Mouse (Mus musculus) ES-Bruce4 (cell line): ENCODE measurements around the gene H2afz. TPM values are rescaled to one million over a fixed set of nuclear protein-coding genes. Genes with fewer than 3 reads are reported as not detected.

Source experiments
- H3K27ac ChIP-seq: 2 replicates; pipeline ENCODE4 v1.5.1; 2012; ENCODE audit warnings: low read length, inconsistent platforms; ENCODE audit not compliant: insufficient read depth
- H3K27me3 ChIP-seq: 2 replicates; pipeline ENCODE4 v1.6.1; 2012; ENCODE audit warnings: mild to moderate bottlenecking, low read length, inconsistent platforms; ENCODE audit not compliant: control insufficient read depth, poor library complexity, insufficient read depth, severe bottlenecking
- H3K36me3 ChIP-seq: 2 replicates; pipeline ENCODE4 v1.6.1; 2012; ENCODE audit warnings: inconsistent platforms, mild to moderate bottlenecking, low read length, moderate library complexity; ENCODE audit not compliant: control insufficient read depth, poor library complexity, insufficient read depth, severe bottlenecking
- H3K4me1 ChIP-seq: one replicate; pipeline ENCODE4 v1.8.1; 2011; ENCODE audit warnings: low read length; ENCODE audit not compliant: control insufficient read depth, insufficient read depth
- H3K4me3 ChIP-seq: 2 replicates; pipeline ENCODE4 v1.5.1; 2011; ENCODE audit warnings: low read depth, mild to moderate bottlenecking, low read length
- H3K9ac ChIP-seq: 2 replicates; pipeline ENCODE4 v1.6.1; 2012; ENCODE audit warnings: low read depth, mild to moderate bottlenecking, inconsistent platforms; ENCODE audit not compliant: poor library complexity, severe bottlenecking
- H3K9me3 ChIP-seq: replicated peaks from 2 replicates; pipeline ENCODE4 v1.6.1; 2012; ENCODE audit warnings: mild to moderate bottlenecking, low read length, inconsistent platforms; ENCODE audit not compliant: control insufficient read depth, poor library complexity, insufficient read depth, severe bottlenecking
- CTCF ChIP-seq: IDR thresholded peaks from one replicate; pipeline ENCODE4 v1.8.1; 2011; ENCODE audit warnings: low read depth, low read length
- EP300 ChIP-seq: IDR thresholded peaks from 2 replicates; pipeline ENCODE4 v1.6.1; 2011; ENCODE audit warnings: low read depth, low read length; ENCODE audit not compliant: insufficient read depth
- POLR2A ChIP-seq: IDR thresholded peaks from one replicate; pipeline ENCODE4 v1.8.1; 2011; ENCODE audit warnings: low read length; ENCODE audit not compliant: insufficient read depth
- polyA plus RNA-seq: library from polyadenylated mRNA; stranded (reverse); fragments of >200 nt; gene quantifications from 2 replicates; pipeline ENCODE4 v1.2.4, GENCODE M21; 2011; ENCODE audit warnings: low read depth; ENCODE audit not compliant: missing spikeins, insufficient read depth, insufficient read length

H2afz gene
- polyA plus RNA-seq, 1 experiment, result 682 TPM

- Histone ChIP-seq H3K27me3 (no peaks in the 10 kb centered on the region), H3K4me3 (peak overlapping the region; percentile 97), H3K9ac (peak overlapping the region; percentile 99), H3K9me3 (no peaks in the 10 kb centered on the region), H3K4me1 (no peaks in the 10 kb centered on the region), H3K27ac (peak overlapping the region; percentile 91), H3K36me3 (peaks cover 15% of the 10 kb centered on the region)
- TF ChIP-seq CTCF, result peak; percentile 73
- TF ChIP-seq POLR2A, result no peak
- TF ChIP-seq EP300, result peak; percentile 47; the same call in 1 of the 2 replicates
These were observed 998 bp downstream of the H2afz start for GRCm38 (mm10) chr3:137864988-137865982.

- no peaks in the 10 kb centered on the region for H3K9me3 ChIP-seq
- H3K27ac ChIP-seq, result peak overlapping the region; percentile 94
- peak overlapping the region; percentile 95 for H3K9ac ChIP-seq
- H3K4me1 ChIP-seq, result no peaks in the 10 kb centered on the region
- TF ChIP-seq EP300, result no peak
- TF ChIP-seq CTCF, result no peak
- TF ChIP-seq POLR2A, result no peak
- H3K27me3 ChIP-seq, result no peaks in the 10 kb centered on the region
- H3K36me3 ChIP-seq, result peaks cover 15% of the 10 kb centered on the region
- peak overlapping the region; percentile 52 for H3K4me3 ChIP-seq
These were observed 2.8 kb downstream of the H2afz start for GRCm38 (mm10) chr3:137867133-137867436.

GRCm38 (mm10) chr3:137867437-137868093 is 3.3 kb downstream of the H2afz start, which contains the start of gene Dnajb14:
Gene Dnajb14 (plus strand): TSS chr3:137867675.
- Histone ChIP-seq H3K4me3 (peak within 1 kb of the TSS; percentile 73), H3K9ac (peak within 1 kb of the TSS; percentile 95), H3K27ac (peak within 1 kb of the TSS; percentile 94), H3K36me3 (peaks cover 15% of the 10 kb centered on the region), H3K27me3 (no peaks in the 10 kb centered on the region), H3K4me1 (no peaks in the 10 kb centered on the region), H3K9me3 (no peaks in the 10 kb centered on the region)
- TF ChIP-seq EP300, result no peak
- TF ChIP-seq CTCF, result no peak

- Histone ChIP-seq H3K27ac (peak overlapping the region; percentile 63), H3K27me3 (no peaks in the 10 kb centered on the region), H3K4me3 (peak overlapping the region; percentile 73), H3K4me1 (no peaks in the 10 kb centered on the region), H3K36me3 (peaks cover 15% of the 10 kb centered on the region), H3K9ac (peak overlapping the region; percentile 95), H3K9me3 (no peaks in the 10 kb centered on the region)
- TF ChIP-seq EP300, result no peak
These were observed 4.0 kb downstream of the H2afz start for GRCm38 (mm10) chr3:137868094-137868913.

- TF ChIP-seq EP300 (no peak), CTCF (no peak), POLR2A (no peak)
These were observed 5.1 kb downstream of the H2afz start for GRCm38 (mm10) chr3:137869395-137869794.

More at GRCm38 (mm10) chr3:137869395-137869794, 5.1 kb downstream of the H2afz start:
- Histone ChIP-seq H3K4me3 (no peak overlapping the region), H3K27ac (no peak overlapping the region), H3K9ac (no peak overlapping the region), H3K4me1 (no peaks in the 10 kb centered on the region), H3K9me3 (no peaks in the 10 kb centered on the region), H3K36me3 (peaks cover 15% of the 10 kb centered on the region), H3K27me3 (no peaks in the 10 kb centered on the region)
